Mouse (Mus musculus) heart, postnatal 0 days (tissue): ENCODE data around the gene Rab31. TPM values are rescaled to one million over a fixed set of nuclear protein-coding genes. Genes with fewer than 3 reads are reported as not detected.

Source experiments
- ATAC-seq: fragments of 200-750 bp; cut with Nextera tagmentation; 2 replicates; pipeline ENCODE4 v1.8.0; 2017; ENCODE audit warnings: low read depth, moderate number of reproducible peaks, moderate library complexity; ENCODE audit not compliant: insufficient read depth
- DNase-seq: peaks from one replicate; pipeline ENCODE4 v3.0.0-alpha.2; 2016; ENCODE audit warnings: low spot score
- H3K27ac ChIP-seq: fragments of 300-500 bp; sonication (generic); 2 replicates; pipeline ENCODE4 v1.5.1; 2014; ENCODE audit warnings: low read depth, mild to moderate bottlenecking
- H3K27me3 ChIP-seq: fragments of 300-500 bp; sonication (generic); 2 replicates; pipeline ENCODE4 v1.6.1; 2014; ENCODE audit warnings: low read length, mixed read lengths; ENCODE audit not compliant: control insufficient read depth, insufficient read depth
- H3K36me3 ChIP-seq: fragments of 300-500 bp; sonication (generic); replicated peaks from 2 replicates; pipeline ENCODE4 v1.6.1; 2014; ENCODE audit warnings: low read length, mixed read lengths; ENCODE audit not compliant: control insufficient read depth, insufficient read depth
- H3K4me1 ChIP-seq: fragments of 300-500 bp; sonication (generic); 2 replicates; pipeline ENCODE4 v1.6.1; 2014; ENCODE audit warnings: antibody characterized with exemption; ENCODE audit not compliant: control insufficient read depth, insufficient read depth
- H3K4me2 ChIP-seq: fragments of 300-500 bp; sonication (generic); 2 replicates; pipeline ENCODE4 v1.6.1; 2014; ENCODE audit warnings: low read depth, mild to moderate bottlenecking, low read length, moderate library complexity
- H3K4me3 ChIP-seq: fragments of 300-500 bp; sonication (generic); 2 replicates; pipeline ENCODE4 v1.5.1; 2014; ENCODE audit warnings: low read depth, low read length
- H3K9ac ChIP-seq: fragments of 300-500 bp; sonication (generic); replicated peaks from 2 replicates; pipeline ENCODE4 v1.6.1; 2014; ENCODE audit warnings: low read depth, low read length, mixed read lengths
- H3K9me3 ChIP-seq: fragments of 300-500 bp; sonication (generic); replicated peaks from 2 replicates; pipeline ENCODE4 v1.6.1; 2016; ENCODE audit warnings: low read length; ENCODE audit not compliant: control insufficient read depth
- CTCF ChIP-seq: IDR thresholded peaks from 2 replicates; pipeline ENCODE4 v1.5.1; 2016; ENCODE audit warnings: antibody characterized with exemption, control low read depth, low read depth
- EP300 ChIP-seq: IDR thresholded peaks from 2 replicates; pipeline ENCODE4 v1.6.1; 2016; ENCODE audit warnings: antibody characterized with exemption, low read depth
- WGBS: fragments of 180-500 bp; shearing (Covaris S2); extraction: QIAGEN DNeasy Blood & Tissue Kit; methylation state at CpG from one replicate; pipeline ENCODE4 v1.1.7; 2014; 5-methylcytosine and 5-hydroxymethylcytosine counted together
- polyA plus RNA-seq: library from polyadenylated mRNA; unstranded; fragments of >200 nt; fragmentation: Nextera tagmentation; extraction: Ambion mirVana; gene quantifications from 2 replicates; pipeline ENCODE4 v1.2.1, GENCODE M21; 2015
- total RNA-seq: library from RNA; depleted of rRNA; stranded (reverse); fragments of >200 nt; gene quantifications from 2 replicates; pipeline ENCODE4 v1.2.3, GENCODE M21; 2014; ENCODE audit warnings: low replicate concordance

Gene Rab31
- total and polyA plus RNA-seq, 2 experiments from 2014 or later, result 22.5 to 44.1 TPM

- Histone ChIP-seq H3K9ac (no peak overlapping the region), H3K4me3 (no peak overlapping the region), H3K36me3 (no peaks in the 10 kb centered on the region), H3K27me3 (no peaks in the 10 kb centered on the region), H3K27ac (no peak overlapping the region), H3K4me2 (no peak overlapping the region), H3K4me1 (peaks cover 5% of the 10 kb centered on the region; the same call in 1 of the 2 replicates), H3K9me3 (no peaks in the 10 kb centered on the region)
- 95% methylated on average over 2 of the region's 2 CpGs for WGBS
- ATAC-seq (no peak), DNase-seq (no peak)
- no peak for TF ChIP-seq CTCF
Measured at GRCm38 (mm10) chr17:65735088-65735487, 37.5 kb downstream of the Rab31 start.

GRCm38 (mm10) chr17:65732666-65733065 is 39.9 kb downstream of the Rab31 start:
- Histone ChIP-seq H3K4me1 (peaks cover 5% of the 10 kb centered on the region; the same call in 1 of the 2 replicates), H3K4me3 (no peak overlapping the region), H3K9ac (no peak overlapping the region), H3K36me3 (no peaks in the 10 kb centered on the region), H3K9me3 (no peaks in the 10 kb centered on the region), H3K27ac (no peak overlapping the region), H3K4me2 (no peak overlapping the region), H3K27me3 (no peaks in the 10 kb centered on the region)
- 69% methylated on average over 4 of the region's 4 CpGs for WGBS
- TF ChIP-seq EP300 (no peak), CTCF (no peak)
- ATAC-seq, result no peak
- DNase-seq, result no peak

GRCm38 (mm10) chr17:65731710-65732109 is 40.8 kb downstream of the Rab31 start:
- H3K27ac ChIP-seq, result no peak overlapping the region
- TF ChIP-seq CTCF, result no peak
- no peak for TF ChIP-seq EP300
- 92% methylated on average over 9 of the region's 9 CpGs for WGBS
- no peak for DNase-seq
- H3K4me3 ChIP-seq, result no peak overlapping the region
- H3K4me2 ChIP-seq, result no peak overlapping the region
- no peak overlapping the region for H3K9ac ChIP-seq
- H3K4me1 ChIP-seq, result peaks cover 5% of the 10 kb centered on the region; the same call in 1 of the 2 replicates
- no peaks in the 10 kb centered on the region for H3K9me3 ChIP-seq
- H3K36me3 ChIP-seq, result no peaks in the 10 kb centered on the region
- no peak for ATAC-seq
- H3K27me3 ChIP-seq, result no peaks in the 10 kb centered on the region

GRCm38 (mm10) chr17:65729945-65730741 is 42.4 kb downstream of the Rab31 start:
- H3K4me3 ChIP-seq, result no peak overlapping the region
- ATAC-seq (peak; percentile 17; the same call in 1 of the 2 replicates), DNase-seq (peak; percentile 21)
- no peak overlapping the region for H3K4me2 ChIP-seq
- TF ChIP-seq CTCF (no peak), EP300 (no peak)
- H3K4me1 ChIP-seq, result peaks cover 5% of the 10 kb centered on the region; the same call in 1 of the 2 replicates
- no peaks in the 10 kb centered on the region for H3K9me3 ChIP-seq
- H3K27me3 ChIP-seq, result no peaks in the 10 kb centered on the region
- 59% methylated on average over 15 of the region's 16 CpGs for WGBS
- H3K27ac ChIP-seq, result peak overlapping the region; percentile 53
- no peak overlapping the region for H3K9ac ChIP-seq
- no peaks in the 10 kb centered on the region for H3K36me3 ChIP-seq

GRCm38 (mm10) chr17:65726755-65727154 is 45.8 kb downstream of the Rab31 start:
- DNase-seq (no peak), ATAC-seq (no peak)
- 82% methylated on average over 5 of the region's 5 CpGs for WGBS
- Histone ChIP-seq H3K27me3 (no peaks in the 10 kb centered on the region), H3K9me3 (no peaks in the 10 kb centered on the region), H3K4me1 (no peaks in the 10 kb centered on the region), H3K36me3 (no peaks in the 10 kb centered on the region), H3K9ac (no peak overlapping the region), H3K27ac (no peak overlapping the region), H3K4me3 (no peak overlapping the region), H3K4me2 (no peak overlapping the region)
- TF ChIP-seq CTCF (no peak), EP300 (no peak)
